Mouse (Mus musculus) thymus, adult 2 months (tissue): ENCODE data around the gene Caprin1. TPM values are rescaled to one million over a fixed set of nuclear protein-coding genes. Genes with fewer than 3 reads are reported as not detected.

Source experiments
- DNase-seq: peaks from one replicate; pipeline ENCODE4 v3.0.0; 2021
- H3K27ac ChIP-seq: fragments of 200-500 bp; 2 replicates; pipeline ENCODE4 v1.5.1; 2012; ENCODE audit warnings: low read length, control low read depth; ENCODE audit not compliant: control insufficient read depth, insufficient read depth
- H3K27me3 ChIP-seq: fragments of 200-500 bp; 2 replicates; pipeline ENCODE4 v1.6.1; 2012; ENCODE audit warnings: mild to moderate bottlenecking, low read length, moderate library complexity, mixed read lengths; ENCODE audit not compliant: control insufficient read depth, insufficient read depth
- H3K36me3 ChIP-seq: fragments of 200-500 bp; 2 replicates; pipeline ENCODE4 v1.6.1; 2012; ENCODE audit warnings: mild to moderate bottlenecking, low read length, moderate library complexity; ENCODE audit not compliant: control insufficient read depth, insufficient read depth
- H3K4me1 ChIP-seq: fragments of 200-500 bp; replicated peaks from 2 replicates; pipeline ENCODE4 v1.6.1; 2012; ENCODE audit warnings: low read length; ENCODE audit not compliant: control insufficient read depth, insufficient read depth
- H3K4me3 ChIP-seq: fragments of 200-500 bp; 2 replicates; pipeline ENCODE4 v1.5.1; 2012; ENCODE audit warnings: mild to moderate bottlenecking, low read length, control low read depth, moderate library complexity; ENCODE audit not compliant: control insufficient read depth, insufficient read depth
- CTCF ChIP-seq: fragments of 200-500 bp; IDR thresholded peaks from 2 replicates; pipeline ENCODE4 v1.5.1; 2012; ENCODE audit warnings: mild to moderate bottlenecking, control low read depth, low read length, moderate library complexity, borderline replicate concordance; ENCODE audit not compliant: control insufficient read depth, poor library complexity, insufficient read depth; ENCODE audit errors: extremely low read depth
- POLR2A ChIP-seq: fragments of 200-500 bp; IDR thresholded peaks from 2 replicates; pipeline ENCODE4 v1.6.1; 2012; ENCODE audit warnings: mild to moderate bottlenecking, low read length, control low read depth, moderate library complexity; ENCODE audit not compliant: control insufficient read depth, poor library complexity, insufficient read depth; ENCODE audit errors: extremely low read depth
- WGBS: fragments of 180-500 bp; shearing (Covaris S2); methylation state at CpG from one replicate; pipeline ENCODE4 v1.1.7; 2018; 5-methylcytosine and 5-hydroxymethylcytosine counted together
- polyA plus RNA-seq: library from polyadenylated mRNA; depleted of rRNA; stranded (reverse); fragments of >200 nt; gene quantifications from 2 replicates; pipeline ENCODE4 v1.2.3, GENCODE M21; 2012

The Caprin1 gene
- polyA plus RNA-seq, 1 experiment, result 182 TPM

DNA sequence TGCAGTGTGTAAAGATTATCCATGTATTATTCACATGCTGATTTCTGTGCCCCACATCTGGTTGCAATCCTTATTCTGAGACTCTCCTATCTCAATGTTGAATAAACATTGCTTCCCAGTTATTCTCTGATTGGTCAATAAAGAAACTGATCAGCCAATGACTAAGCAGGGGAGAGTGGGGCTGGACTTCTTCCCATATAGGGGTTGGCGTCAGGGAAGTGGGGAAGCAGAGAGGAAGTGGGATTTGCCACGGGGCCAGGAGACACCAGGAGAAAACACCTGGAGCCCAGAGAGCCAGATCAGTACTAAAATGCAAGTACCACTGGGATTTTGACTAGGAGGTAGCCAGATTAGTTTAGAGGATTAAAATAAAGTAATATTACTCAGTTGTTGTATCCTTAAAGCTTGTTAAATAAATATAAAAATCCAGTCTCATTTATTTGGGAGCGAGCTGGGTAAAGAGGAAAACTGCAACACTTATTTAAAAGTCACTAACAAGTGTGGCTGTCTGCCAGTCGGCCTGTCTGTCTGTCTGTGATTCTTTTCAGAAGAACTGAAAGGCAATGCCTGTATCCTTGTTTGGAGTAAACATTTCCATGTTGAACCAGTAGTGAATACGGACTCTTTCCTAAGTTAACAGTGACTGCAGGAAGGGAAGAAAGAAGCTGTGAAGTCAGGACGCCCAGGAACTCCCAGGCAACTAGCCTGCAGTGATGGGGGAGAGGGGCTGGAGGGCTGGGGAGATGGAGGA, 19.9 kb upstream of the Caprin1 start:
- whole genome bisulfite sequencing, result 64% methylated on average over 6 of the region's 6 CpGs
- H3K4me3 ChIP-seq, result no peak overlapping the region
- TF ChIP-seq CTCF, result no peak
- no peak for TF ChIP-seq POLR2A
- H3K4me1 ChIP-seq, result no peaks in the 10 kb centered on the region
- no peaks in the 10 kb centered on the region for H3K27me3 ChIP-seq
- no peak for DNase-seq
- no peak overlapping the region for H3K27ac ChIP-seq
- H3K36me3 ChIP-seq, result no peaks in the 10 kb centered on the region

- no peak for DNase-seq
- Histone ChIP-seq H3K4me1 (no peaks in the 10 kb centered on the region), H3K4me3 (no peak overlapping the region), H3K27ac (no peak overlapping the region), H3K27me3 (no peaks in the 10 kb centered on the region), H3K36me3 (no peaks in the 10 kb centered on the region)
- 86% methylated on average over 3 of the region's 3 CpGs for WGBS
- TF ChIP-seq CTCF (no peak), POLR2A (no peak)
Observed at GRCm38 (mm10) chr2:103815976-103816375, 18.5 kb upstream of the Caprin1 start.

DNA sequence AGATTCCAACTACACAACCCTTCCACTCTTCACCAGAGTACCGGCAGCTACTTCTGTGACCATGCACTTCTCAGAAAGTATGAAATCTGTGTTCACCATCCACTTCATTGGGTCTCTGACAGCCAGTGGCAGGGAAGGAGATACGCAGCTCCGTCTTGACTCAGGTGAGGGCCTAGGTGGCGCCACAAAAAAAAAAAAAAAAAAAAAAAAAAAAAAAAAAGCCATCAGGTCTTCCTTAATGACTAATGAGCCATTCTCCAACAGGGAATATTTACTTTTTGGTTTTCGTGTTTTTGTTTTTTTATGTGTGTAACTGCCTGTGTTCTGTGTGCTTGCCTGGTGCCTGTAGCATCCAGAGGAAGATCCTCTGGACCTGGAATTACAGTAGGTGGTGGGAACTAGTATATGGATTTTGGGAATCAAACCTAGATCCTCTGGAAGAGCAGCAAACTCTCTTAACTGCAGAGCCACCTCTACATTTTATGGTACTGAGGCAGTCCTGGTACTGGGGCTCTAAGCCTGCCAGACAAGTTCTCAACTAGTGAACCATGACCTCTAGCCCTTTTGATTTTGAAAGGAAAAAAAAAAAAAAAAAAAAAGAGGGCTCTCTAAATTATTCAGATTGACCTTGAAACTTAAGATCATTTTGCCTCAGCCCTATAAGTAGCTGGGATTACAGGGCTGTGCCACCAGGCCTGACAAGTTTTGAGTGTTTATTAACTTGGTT, 14.2 kb upstream of the Caprin1 start:
- 85% methylated on average over 5 of the region's 5 CpGs for WGBS

GRCm38 (mm10) chr2:103810412-103810811, 13.0 kb upstream of the Caprin1 start:
- Histone ChIP-seq H3K4me3 (no peak overlapping the region), H3K4me1 (no peaks in the 10 kb centered on the region), H3K27me3 (no peaks in the 10 kb centered on the region), H3K36me3 (no peaks in the 10 kb centered on the region), H3K27ac (no peak overlapping the region)
- 88% methylated on average over 6 of the region's 6 CpGs for WGBS
- no peak for DNase-seq
- no peak for TF ChIP-seq CTCF
- TF ChIP-seq POLR2A, result no peak

More for the DNA sequence above, 14.2 kb upstream of the Caprin1 start:
- DNase-seq, result no peak
- H3K4me1 ChIP-seq, result no peaks in the 10 kb centered on the region
- no peaks in the 10 kb centered on the region for H3K27me3 ChIP-seq
- H3K4me3 ChIP-seq, result no peak overlapping the region
- TF ChIP-seq CTCF (no peak), POLR2A (no peak)
- no peak overlapping the region for H3K27ac ChIP-seq
- no peaks in the 10 kb centered on the region for H3K36me3 ChIP-seq

DNA sequence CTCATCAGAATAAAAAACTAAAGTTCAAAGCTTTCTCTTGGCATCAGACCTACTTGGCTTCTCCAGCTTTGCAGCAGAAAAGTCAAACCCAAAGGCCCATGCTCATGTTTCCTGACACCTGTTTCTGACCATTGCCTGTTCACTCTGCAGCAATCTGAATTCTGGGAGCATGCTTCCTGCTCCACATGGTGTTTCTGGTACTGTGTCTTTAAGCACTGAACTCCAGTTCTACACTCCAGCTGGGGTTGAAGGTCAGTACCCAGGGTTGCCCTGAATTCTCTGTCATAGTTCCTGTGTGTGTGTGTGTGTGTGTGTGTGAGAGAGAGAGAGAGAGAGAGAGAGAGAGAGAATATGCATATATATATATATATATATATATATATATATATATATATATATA, 11.0 kb upstream of the Caprin1 start:
- no peak for DNase-seq
- no peak for TF ChIP-seq CTCF
- TF ChIP-seq POLR2A, result no peak
- H3K4me1 ChIP-seq, result no peaks in the 10 kb centered on the region
- H3K4me3 ChIP-seq, result no peak overlapping the region
- no peak overlapping the region for H3K27ac ChIP-seq
- H3K27me3 ChIP-seq, result no peaks in the 10 kb centered on the region
- H3K36me3 ChIP-seq, result no peaks in the 10 kb centered on the region

- DNase-seq, result no peak
- WGBS, result 92% methylated on average over 5 of the region's 5 CpGs
- Histone ChIP-seq H3K36me3 (no peaks in the 10 kb centered on the region), H3K27ac (no peak overlapping the region), H3K4me1 (no peaks in the 10 kb centered on the region), H3K27me3 (no peaks in the 10 kb centered on the region), H3K4me3 (no peak overlapping the region)
- TF ChIP-seq CTCF (no peak), POLR2A (no peak)
Observed at GRCm38 (mm10) chr2:103803770-103804530, 6.5 kb upstream of the Caprin1 start.
